Mouse (Mus musculus): ENCODE measurements around the gene Pramef8. TPM values are rescaled to one million over a fixed set of nuclear protein-coding genes. Genes with fewer than 3 reads are reported as not detected.
"Not testable (repeated sequence)": the region's sequence is repeated elsewhere in the genome, so short reads cannot be mapped to it uniquely, and the experiment has no call there.

Pramef8 gene
- total RNA-seq (2021): 10 to 100 TPM; 13.2 to 14.1 TPM

GRCm38 (mm10) chr4:143412219-143413092, at the start of gene Pramef8:
Gene Pramef8 (plus strand): TSS chr4:143412426.
- intact Hi-C loops (cut with DNase I): no loop called here
- peak; percentile 88 to 95 for DNase-seq (ENCODE audit: low spot score in 2 of 2)

- no peak for DNase-seq (ENCODE audit: low spot score in 2 of 2)
- intact Hi-C loops (cut with DNase I): no loop called here
These were observed 45.7 kb upstream of the Pramef8 start for GRCm38 (mm10) chr4:143366415-143367041.

- DNase-seq (ENCODE audit: low spot score in 2 of 2): no peak
- intact Hi-C loops (cut with DNase I): no loop called here
These were observed 32.7 kb upstream of the Pramef8 start for GRCm38 (mm10) chr4:143379480-143379879.

GRCm38 (mm10) chr4:143379931-143380715, 32.1 kb upstream of the Pramef8 start:
- peak in 1 of 2 experiments; percentile 9 for DNase-seq (ENCODE audit: low spot score in 2 of 2)

GRCm38 (mm10) chr4:143380716-143381004, 31.6 kb upstream of the Pramef8 start:
- intact Hi-C loops (cut with DNase I): loop anchor here (1.0 to 2.0 kb wide), 3 partner anchors 55 to 354 kb away; no protein-coding TSS in a partner anchor
- DNase-seq (ENCODE audit: low spot score in 2 of 2): peak in 1 of 2 experiments; percentile 5

More at GRCm38 (mm10) chr4:143379931-143380715, 32.1 kb upstream of the Pramef8 start:
- intact Hi-C loops (cut with DNase I): loop anchor here (1.0 to 2.0 kb wide), 3 partner anchors 55 to 353 kb away; no protein-coding TSS in a partner anchor

GRCm38 (mm10) chr4:143382163-143382562, 30.1 kb upstream of the Pramef8 start:
- intact Hi-C loops (cut with DNase I): no loop called here
- DNase-seq (ENCODE audit: low spot score in 2 of 2): no peak

- no peak for DNase-seq (ENCODE audit: low spot score in 2 of 2)
- intact Hi-C loops (cut with DNase I): no loop called here
These were observed 28.6 kb upstream of the Pramef8 start for GRCm38 (mm10) chr4:143383646-143384045.

GRCm38 (mm10) chr4:143388955-143389702, 23.1 kb upstream of the Pramef8 start:
- intact Hi-C loops (cut with DNase I): no loop called here

GRCm38 (mm10) chr4:143394181-143394580, 18.0 kb upstream of the Pramef8 start, which contains the start of gene Pramel1:
Gene Pramel1 (plus strand): TSS chr4:143394428.
- intact Hi-C loops (cut with DNase I): no loop called here
- no peak for DNase-seq (ENCODE audit: low spot score in 2 of 2)

More at GRCm38 (mm10) chr4:143388955-143389702, 23.1 kb upstream of the Pramef8 start:
- DNase-seq (ENCODE audit: low spot score in 2 of 2): peak; percentile 19 to 24

GRCm38 (mm10) chr4:143411566-143412218, 534 bp upstream of the Pramef8 start:
- no peak for DNase-seq (ENCODE audit: low spot score in 2 of 2)
- intact Hi-C loops (cut with DNase I): no loop called here

- no peak for DNase-seq (ENCODE audit: low spot score in 2 of 2)
- intact Hi-C loops (cut with DNase I): no loop called here
These were observed 1.4 kb downstream of the Pramef8 start for GRCm38 (mm10) chr4:143413621-143414020.

- intact Hi-C loops (cut with DNase I): no loop called here
- no peak for DNase-seq (ENCODE audit: low spot score in 2 of 2)
These were observed 1.9 kb downstream of the Pramef8 start for GRCm38 (mm10) chr4:143414121-143414520.

- intact Hi-C loops (cut with DNase I); DNase-seq (ENCODE audit: low spot score in 2 of 2): not testable (repeated sequence)
These were observed 14.5 kb downstream of the Pramef8 start for GRCm38 (mm10) chr4:143426770-143427169.

- DNase-seq (ENCODE audit: low spot score in 2 of 2): no peak
These were observed 38.0 kb downstream of the Pramef8 start, which contains the start of gene Oog4 for GRCm38 (mm10) chr4:143450224-143450623. Gene Oog4 (minus strand): TSS chr4:143450324.

More at GRCm38 (mm10) chr4:143450224-143450623, 38.0 kb downstream of the Pramef8 start, which contains the start of gene Oog4:
- intact Hi-C loops (cut with DNase I): no loop called here

Other genes with a start within 250 kb of the Pramef8 start
- 10 to 100 TPM; 35.3 to 46.0 TPM for gene Prdm2, start 199.4 kb upstream of the Pramef8 start, total RNA-seq (2021)
- 10 to 100 TPM; 13.3 to 15.1 TPM for gene Pdpn, start 112.9 kb upstream of the Pramef8 start, total RNA-seq (2021)
- 1 to 10 TPM; 1.7 to 3.0 TPM for gene Lrrc38, start 62.7 kb upstream of the Pramef8 start, total RNA-seq (2021)
- gene Pramel1, start 18.0 kb upstream of the Pramef8 start, total RNA-seq (2021): not detected
- not detected for gene Oog4, start 37.9 kb downstream of the Pramef8 start, total RNA-seq (2021)
- not detected for gene Gm13043, start 98.9 kb downstream of the Pramef8 start, total RNA-seq (2021)
- not detected for gene Gm13040, start 123.5 kb downstream of the Pramef8 start, total RNA-seq (2021)
- not detected for gene BC080695, start 139.3 kb downstream of the Pramef8 start, total RNA-seq (2021)
- not detected for gene Gm13057, start 139.3 kb downstream of the Pramef8 start, total RNA-seq (2021)
- not detected for gene Gm13083, start 202.6 kb downstream of the Pramef8 start, total RNA-seq (2021)
- not detected for gene Gm13088, start 244.8 kb downstream of the Pramef8 start, total RNA-seq (2021)